Mouse (Mus musculus) left cerebral cortex, adult 6 months (tissue): Measurements from ENCODE around the gene Naip1. TPM values are rescaled to one million over a fixed set of nuclear protein-coding genes. Genes with fewer than 3 reads are reported as not detected.

Experiments
- long read RNA-seq, 2 experiments: library from polyadenylated mRNA; unstranded; transcript quantifications; one replicate each; pipeline ENCODE4 v2.0.0; 2019 to 2020
- polyA plus RNA-seq: library from polyadenylated mRNA; unstranded; fragments of <200 nt; fragmentation: Nextera tagmentation; gene quantifications from 2 replicates; pipeline ENCODE4 v1.2.3, GENCODE M21; 2021

The Naip1 gene
- not detected in 2 replicates for polyA plus RNA-seq
- long read RNA-seq, experiment 1 = 0 reads
- long read RNA-seq, experiment 2 = 0 reads

GRCm38 (mm10) chr13:100452415-100453127, at the start of gene Naip1:
Gene Naip1, minus strand, starts transcription at chr13:100452869.

GRCm38 (mm10) chr13:100492061-100492787, 39.6 kb upstream of the Naip1 start, which contains the start of gene Gtf2h2:
Gene Gtf2h2, minus strand, starts transcription at chr13:100492579.

Other genes starting within 250 kb of the Naip1 start
- gene Naip5, start 206.5 kb downstream of the Naip1 start, polyA plus RNA-seq = 0.03 and 0.09 TPM in 2 replicates
- gene Naip6, start 135.2 kb downstream of the Naip1 start, polyA plus RNA-seq = 0.03 and 0.06 TPM in 2 replicates
- 23.2 and 28.8 TPM in 2 replicates for gene Gtf2h2, start 39.7 kb upstream of the Naip1 start, polyA plus RNA-seq
- 4.1 and 4.5 TPM in 2 replicates for gene Ocln, start 99.8 kb upstream of the Naip1 start, polyA plus RNA-seq
- gene Marveld2, start 164.1 kb upstream of the Naip1 start, polyA plus RNA-seq = 0.28 and 0.75 TPM in 2 replicates
- 166 and 217 TPM in 2 replicates for gene Ak6, start 198.1 kb upstream of the Naip1 start, polyA plus RNA-seq
- gene Rad17, start 198.2 kb upstream of the Naip1 start, polyA plus RNA-seq = 6.0 and 7.5 TPM in 2 replicates
- 30.1 and 30.3 TPM in 2 replicates for gene Taf9, start 198.7 kb upstream of the Naip1 start, polyA plus RNA-seq
- gene Ccdc125, start 216.8 kb upstream of the Naip1 start, polyA plus RNA-seq = 0.54 and 1.4 TPM in 2 replicates